Mouse (Mus musculus) spleen, adult 2 months (tissue): ENCODE data around the gene Ccdc167.

Source experiments
- CTCF ChIP-seq: fragments of 200-500 bp; IDR thresholded peaks from 2 replicates; pipeline ENCODE4 v1.5.1; 2011; ENCODE audit warnings: mild to moderate bottlenecking, inconsistent platforms; ENCODE audit not compliant: insufficient read depth, insufficient read length, insufficient replicate concordance; ENCODE audit errors: extremely low read depth
- POLR2A ChIP-seq: fragments of 200-500 bp; IDR thresholded peaks from 2 replicates; pipeline ENCODE4 v1.6.1; 2011; ENCODE audit warnings: low read depth, low read length, inconsistent platforms

- TF ChIP-seq CTCF = no peak
- no peak for TF ChIP-seq POLR2A
Observed at GRCm38 (mm10) chr17:29710562-29711044, 6.2 kb downstream of the Ccdc167 start.
